Mouse (Mus musculus): ENCODE results near the gene Cux1.
A peak's percentile ranks its signal among the peaks of the same experiment; 100 is the strongest.

The Cux1 gene

GRCm38 (mm10) chr5:136252899-136253298 is 314.4 kb downstream of the Cux1 start:
- peak; percentile 21 for DNase-seq (ENCODE audit: extremely low read depth, low read depth)

GRCm38 (mm10) chr5:136251004-136251403 is 316.3 kb downstream of the Cux1 start:
- DNase-seq (ENCODE audit: extremely low read depth, low read depth) = no peak

GRCm38 (mm10) chr5:136248441-136248840 is 318.8 kb downstream of the Cux1 start:
- DNase-seq (ENCODE audit: extremely low read depth, low read depth) = no peak

GRCm38 (mm10) chr5:136246452-136246838 is 320.8 kb downstream of the Cux1 start, which contains the start of gene Sh2b2:
Gene Sh2b2, minus strand, starts transcription at chr5:136246556.
- no peak for DNase-seq (ENCODE audit: extremely low read depth, low read depth)

- no peak for DNase-seq (ENCODE audit: extremely low read depth, low read depth)
Measured at GRCm38 (mm10) chr5:136245541-136246451, 321.5 kb downstream of the Cux1 start.

- DNase-seq (ENCODE audit: extremely low read depth, low read depth) = no peak
Measured at GRCm38 (mm10) chr5:136244762-136245540, 322.3 kb downstream of the Cux1 start.

- DNase-seq (ENCODE audit: extremely low read depth, low read depth) = no peak
Measured at GRCm38 (mm10) chr5:136243851-136244761, 323.2 kb downstream of the Cux1 start.

- no peak for DNase-seq (ENCODE audit: extremely low read depth, low read depth)
Measured at GRCm38 (mm10) chr5:136241161-136241560, 326.1 kb downstream of the Cux1 start.

GRCm38 (mm10) chr5:136240381-136240780 is 326.9 kb downstream of the Cux1 start:
- DNase-seq (ENCODE audit: extremely low read depth, low read depth) = no peak

GRCm38 (mm10) chr5:136237607-136238006 is 329.7 kb downstream of the Cux1 start:
- DNase-seq (ENCODE audit: extremely low read depth, low read depth) = no peak

- no peak for DNase-seq (ENCODE audit: extremely low read depth, low read depth)
Measured at GRCm38 (mm10) chr5:136236611-136237010, 330.7 kb downstream of the Cux1 start.

- no peak for DNase-seq (ENCODE audit: extremely low read depth, low read depth)
Measured at GRCm38 (mm10) chr5:136230348-136231035, 336.8 kb downstream of the Cux1 start.

GRCm38 (mm10) chr5:136226246-136226876 is 340.9 kb downstream of the Cux1 start:
- DNase-seq (ENCODE audit: extremely low read depth, low read depth) = no peak

GRCm38 (mm10) chr5:136218585-136218984 is 348.7 kb downstream of the Cux1 start:
- no peak for DNase-seq (ENCODE audit: extremely low read depth, low read depth)

- DNase-seq (ENCODE audit: extremely low read depth, low read depth) = no peak
Measured at GRCm38 (mm10) chr5:136217932-136218381, 349.3 kb downstream of the Cux1 start.

GRCm38 (mm10) chr5:136217004-136217665 is 350.2 kb downstream of the Cux1 start:
- no peak for DNase-seq (ENCODE audit: extremely low read depth, low read depth)

GRCm38 (mm10) chr5:136215958-136216357 is 351.3 kb downstream of the Cux1 start:
- no peak for DNase-seq (ENCODE audit: extremely low read depth, low read depth)

GRCm38 (mm10) chr5:136215211-136215610 is 352.1 kb downstream of the Cux1 start:
- DNase-seq (ENCODE audit: extremely low read depth, low read depth) = no peak

- DNase-seq (ENCODE audit: extremely low read depth, low read depth) = no peak
Measured at GRCm38 (mm10) chr5:136213716-136214115, 353.6 kb downstream of the Cux1 start.

Data from MEL-GATA-1-ER (cell line).